Mouse (Mus musculus): ENCODE measurements around the gene Abi3.

DNA sequence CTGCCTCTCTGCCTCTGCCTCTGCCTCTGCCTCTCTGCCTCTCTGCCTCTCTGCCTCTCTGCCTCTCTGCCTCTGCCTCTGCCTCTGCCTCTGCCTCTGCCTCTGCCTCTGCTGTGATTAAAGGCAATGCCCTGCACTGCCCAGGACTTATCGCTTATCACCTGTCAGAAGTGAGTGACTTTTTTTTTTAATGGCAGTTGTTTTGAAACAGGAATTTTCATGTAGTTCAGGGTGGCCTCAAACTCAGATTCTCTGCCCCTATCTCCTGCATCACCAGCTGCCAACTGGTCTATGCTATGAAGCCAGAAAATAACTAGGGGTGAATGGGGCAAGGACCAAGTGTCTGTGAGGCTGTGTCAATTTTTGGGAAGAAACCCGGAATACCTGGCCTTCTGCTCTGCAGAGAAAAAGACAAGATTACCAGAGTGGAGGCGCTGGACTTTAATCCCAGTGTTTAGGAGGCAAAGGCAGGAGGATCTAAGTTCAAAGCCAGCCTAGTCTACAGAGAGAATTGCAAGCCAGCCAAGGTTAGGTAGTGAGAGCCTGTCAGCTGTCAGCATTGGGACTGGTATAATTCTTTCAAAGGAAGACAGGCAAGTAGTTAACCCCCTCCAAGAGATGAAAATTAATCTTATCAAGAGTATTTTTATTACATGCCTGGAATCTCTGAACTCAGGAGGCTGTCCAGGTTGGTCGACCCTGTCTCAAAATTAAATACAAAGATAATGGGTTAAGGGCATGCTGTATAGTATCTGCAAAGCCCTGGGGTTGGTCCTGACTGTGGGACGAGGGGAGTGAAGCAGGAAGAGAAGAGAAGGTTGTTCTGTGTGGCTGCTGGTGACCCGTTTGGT is 15.7 kb downstream of the Abi3 start:
- TF ChIP-seq CTCF (IDR thresholded peaks at IDR 0.05; ENCODE audit: low read depth) (no peak), EP300 (optimal IDR thresholded peaks at IDR 0.05) (no peak)
